Mouse (Mus musculus) spleen, embryonic (tissue): ENCODE data around the gene Xrcc6.
"Not testable (repeated sequence)": the region's sequence is repeated elsewhere in the genome, so short reads cannot be mapped to it uniquely, and the experiment has no call there.

Experiments
- CTCF ChIA-PET: fragments of 350-600 bp; sonication (Branson Sonifier 250); formaldehyde crosslinking; loops from one replicate; lab custom pipeline; 2022; lab: Charles Lee

Gene Xrcc6

DNA sequence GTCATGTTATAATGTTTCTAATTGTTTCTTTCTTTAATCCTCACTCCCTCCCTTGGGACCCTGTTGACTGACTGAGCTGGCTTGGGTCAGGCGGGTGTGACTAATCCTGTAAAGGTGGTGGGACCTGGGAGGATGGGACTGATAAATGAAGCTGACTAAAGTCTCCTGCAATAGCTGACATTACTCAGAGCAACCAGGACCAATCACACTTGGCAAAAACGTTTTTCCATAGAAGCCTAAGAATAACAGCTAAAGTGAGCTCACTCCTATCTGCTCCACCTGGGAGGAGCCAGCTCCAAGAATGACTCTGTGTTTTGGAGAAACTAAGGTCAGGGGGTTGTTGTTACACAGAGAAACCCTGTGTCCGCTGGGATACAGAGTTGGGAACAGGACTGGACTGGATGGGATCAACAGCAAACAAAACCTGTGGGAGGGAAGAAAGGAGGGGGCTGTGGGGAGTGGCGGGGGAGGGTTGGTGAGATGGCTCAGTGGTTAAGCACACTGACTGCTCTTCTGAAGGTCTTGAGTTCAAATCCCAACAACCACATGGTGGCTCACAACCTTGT is 22.6 kb upstream of the Xrcc6 start:
- CTCF ChIA-PET: interaction anchor here (0.7 kb wide), 1 partner anchor 236 kb away, joined by 4 read pairs; no protein-coding TSS in a partner anchor

DNA sequence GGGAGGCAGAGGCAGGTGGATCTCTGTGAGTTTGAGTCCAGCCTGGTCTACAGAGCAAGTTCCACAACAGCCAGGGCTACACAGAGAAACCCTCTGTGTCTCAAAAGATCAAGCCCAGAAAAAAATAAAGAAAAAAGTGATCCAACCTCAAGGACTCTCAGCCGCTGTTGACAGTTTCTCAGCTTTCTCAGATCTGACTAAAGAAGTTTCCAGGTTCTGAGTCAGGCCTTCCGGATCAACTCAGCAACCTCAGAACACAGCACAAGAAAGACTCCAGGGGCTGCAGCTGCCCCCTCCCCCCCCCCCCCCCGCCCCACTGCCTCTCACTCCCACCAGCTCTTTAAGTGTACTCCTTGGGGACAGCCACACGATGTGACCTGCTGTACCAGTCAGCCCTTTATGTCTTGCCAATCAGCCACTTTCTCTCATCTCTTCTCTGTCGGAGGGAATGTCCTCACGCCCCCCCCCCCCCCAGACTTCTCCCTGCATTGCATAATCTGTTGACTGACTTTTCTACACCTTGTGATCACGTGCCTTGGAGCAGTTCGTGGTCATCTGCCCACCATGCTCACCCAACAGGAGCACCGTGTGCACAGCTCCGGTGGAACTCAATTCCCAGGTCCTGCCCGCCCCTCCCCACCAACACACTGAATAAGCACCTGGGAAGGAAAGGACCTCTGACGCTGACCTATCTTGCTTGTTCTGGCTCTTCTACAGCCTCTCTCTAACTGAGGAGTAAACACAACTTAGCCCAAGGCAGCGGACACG is 21.4 kb upstream of the Xrcc6 start:
- CTCF ChIA-PET: interaction anchor here (0.7 kb wide), 2 partner anchors 15 to 32 kb away, joined by 3 to 4 read pairs; no protein-coding TSS in a partner anchor

DNA sequence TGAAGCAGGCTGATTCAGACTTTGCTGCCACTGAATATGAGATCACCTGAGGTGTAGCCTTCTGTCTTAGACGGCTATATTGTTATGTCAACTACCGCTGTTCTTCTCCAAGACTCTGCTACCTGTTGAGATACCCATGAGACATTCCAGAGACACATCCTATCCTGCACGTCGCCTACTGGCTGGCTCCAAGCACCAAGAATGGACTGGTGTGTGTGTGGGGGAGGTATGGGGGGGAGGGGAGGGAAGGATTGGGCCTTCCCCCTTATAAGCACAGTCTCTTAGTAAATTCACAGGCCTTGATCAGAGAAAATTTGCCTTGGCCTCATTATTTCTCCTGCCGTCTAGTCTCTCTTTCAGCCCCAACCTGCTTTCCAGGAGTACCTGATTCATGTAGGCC is 19.8 kb upstream of the Xrcc6 start:
- CTCF ChIA-PET: no interaction called here

DNA sequence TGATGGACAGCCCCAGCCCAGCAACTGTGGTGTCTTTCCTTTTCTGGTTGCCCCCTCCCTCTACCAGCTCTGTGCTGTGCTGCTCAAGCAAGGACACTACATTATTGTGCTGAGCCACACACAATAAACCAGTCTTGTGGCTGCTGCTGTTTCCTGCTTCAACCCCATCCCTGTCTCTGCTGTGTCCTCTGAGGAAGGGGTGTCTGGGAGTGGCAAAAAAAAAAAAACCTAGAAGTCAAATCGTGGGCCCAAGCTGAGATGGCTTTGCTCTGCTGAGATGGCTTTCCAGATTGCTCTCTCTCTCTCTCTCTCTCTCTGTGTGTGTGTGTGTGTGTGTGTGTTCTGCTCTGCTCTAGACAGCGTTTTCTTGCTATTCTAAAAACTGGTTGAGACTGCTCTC is 19.2 kb upstream of the Xrcc6 start:
- CTCF ChIA-PET: interaction anchor here (0.6 kb wide), 1 partner anchor 75 kb away, joined by 3 read pairs; no protein-coding TSS in a partner anchor

DNA sequence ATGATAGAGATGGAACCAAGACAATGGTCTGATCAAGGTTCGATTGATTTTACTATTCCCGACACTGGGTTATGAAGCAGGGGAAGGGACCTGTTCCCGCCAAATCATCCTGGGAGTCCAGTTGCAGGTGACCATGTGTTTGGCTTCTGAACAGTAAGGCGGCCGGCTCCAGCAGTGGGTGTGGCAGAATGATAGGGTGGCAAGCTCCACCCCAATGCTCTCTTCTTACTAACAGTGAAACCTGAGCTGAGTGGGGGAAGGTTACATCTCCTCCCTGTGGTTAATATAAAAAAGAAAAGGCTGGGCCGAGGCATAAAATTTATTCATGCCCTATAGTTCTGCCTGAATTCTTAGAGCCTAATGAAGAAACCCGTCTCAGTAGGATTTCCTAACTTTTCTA is 18.5 kb upstream of the Xrcc6 start:
- CTCF ChIA-PET: interaction anchor here (0.6 kb wide), 1 partner anchor 75 kb away, joined by 3 read pairs; no protein-coding TSS in a partner anchor

DNA sequence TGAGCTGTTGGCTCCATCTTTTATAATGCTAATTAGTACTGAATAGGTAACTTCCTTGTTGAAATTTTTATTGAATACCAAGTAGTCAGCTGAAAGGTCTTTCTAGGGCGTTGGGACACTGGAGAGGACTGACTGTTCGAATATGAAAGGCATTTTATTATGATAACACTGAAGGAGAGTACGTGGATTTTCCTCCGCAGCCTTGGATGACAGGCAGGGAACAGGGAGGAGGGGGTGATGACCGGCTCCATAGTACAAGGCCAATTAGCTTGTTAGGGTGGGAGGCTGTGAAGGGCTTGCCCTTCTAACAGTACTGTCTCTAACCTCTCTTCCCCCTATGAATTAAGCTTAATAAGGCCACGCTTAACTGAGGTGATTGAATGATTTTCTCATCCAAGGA is 18.0 kb upstream of the Xrcc6 start:
- CTCF ChIA-PET: not testable (repeated sequence)

DNA sequence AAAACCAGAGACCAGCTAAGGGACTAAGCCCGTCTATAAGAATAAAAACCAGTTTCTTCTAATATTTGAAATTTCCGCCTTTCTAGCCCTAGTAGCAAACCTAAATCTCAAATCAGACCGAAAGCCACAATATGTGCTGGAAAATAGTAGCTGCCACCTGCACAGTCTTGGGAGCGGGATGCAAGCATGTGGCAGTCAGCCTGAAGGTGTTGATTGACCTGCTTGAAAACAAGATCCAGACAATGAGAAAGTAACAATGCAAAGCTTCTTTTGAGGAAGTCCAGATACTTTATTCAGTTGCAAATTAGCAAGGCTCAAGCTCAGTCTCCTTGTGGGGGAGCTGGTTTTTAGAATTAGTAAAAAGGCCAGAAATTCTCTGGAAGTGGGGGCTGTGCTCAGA is 17.1 kb upstream of the Xrcc6 start:
- CTCF ChIA-PET: interaction anchor here (0.6 to 1.0 kb wide), 2 partner anchors 109 to 463 kb away, joined by 3 to 16 read pairs; no protein-coding TSS in a partner anchor

DNA sequence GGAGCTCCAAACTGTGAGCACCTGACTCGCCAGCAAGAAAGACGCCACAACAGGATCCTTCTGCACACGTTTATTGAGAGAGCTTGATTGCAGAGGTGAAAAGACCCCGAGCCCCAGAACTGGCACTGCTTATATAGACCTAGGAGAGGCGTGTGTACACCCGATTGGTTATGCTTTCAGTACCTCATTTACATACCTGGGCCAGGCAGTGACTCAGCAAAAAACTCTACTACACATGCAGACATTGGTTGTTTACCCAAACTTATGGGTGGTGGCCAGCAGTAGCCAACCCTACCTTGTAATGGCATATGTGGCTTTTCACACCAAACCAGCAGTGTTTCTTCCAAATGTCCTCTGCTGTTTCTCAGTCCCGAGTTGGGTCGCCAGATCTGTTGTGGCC is 12.5 kb upstream of the Xrcc6 start:
- CTCF ChIA-PET: not testable (repeated sequence)

DNA sequence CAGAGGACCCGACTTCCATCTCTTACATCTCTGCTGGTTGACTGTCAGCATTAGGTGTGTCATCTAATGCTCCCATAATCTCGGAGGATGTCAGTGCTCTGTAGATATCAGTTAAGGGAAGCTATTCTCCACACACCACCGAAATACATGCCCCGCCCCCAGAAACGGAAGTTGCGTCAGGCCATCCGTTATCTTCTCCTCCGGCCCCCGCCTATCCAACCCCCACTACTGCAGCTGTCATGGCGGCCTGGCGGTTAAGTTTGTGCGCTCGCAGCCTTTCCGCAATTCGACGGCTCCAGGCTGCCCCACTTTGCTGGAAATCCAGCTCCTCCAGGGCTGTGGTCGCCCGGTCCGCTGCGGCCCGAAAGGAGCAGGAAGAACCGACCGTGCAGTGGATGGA is 7.3 kb upstream of the Xrcc6 start, which contains the start of gene 1700029P11Rik:
TSS of gene 1700029P11Rik (plus strand) at position 220 of the 400 bp plus-strand sequence.
- CTCF ChIA-PET: no interaction called here

DNA sequence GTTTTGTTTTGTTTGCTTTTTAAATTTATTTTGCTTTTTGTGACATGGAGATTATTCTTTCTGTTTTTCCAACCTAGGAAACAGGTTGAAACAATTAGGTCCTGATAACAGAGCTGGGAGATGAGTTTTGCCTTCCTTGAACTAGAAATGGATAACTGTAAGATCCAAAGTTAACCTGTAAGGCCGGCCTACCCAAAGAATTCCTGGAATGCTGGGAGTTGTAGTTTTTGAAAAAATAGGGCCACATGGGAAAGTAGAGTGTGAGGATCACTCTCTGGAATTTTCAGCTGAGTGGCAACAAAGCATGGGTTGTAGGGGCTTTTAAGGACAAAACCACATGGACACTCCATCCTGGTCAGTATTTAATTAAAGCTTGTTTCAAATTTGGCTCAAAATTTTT is 5.5 kb upstream of the Xrcc6 start:
- CTCF ChIA-PET: interaction anchor here (0.6 kb wide), 1 partner anchor 32 kb away, joined by 6 read pairs; no protein-coding TSS in a partner anchor

DNA sequence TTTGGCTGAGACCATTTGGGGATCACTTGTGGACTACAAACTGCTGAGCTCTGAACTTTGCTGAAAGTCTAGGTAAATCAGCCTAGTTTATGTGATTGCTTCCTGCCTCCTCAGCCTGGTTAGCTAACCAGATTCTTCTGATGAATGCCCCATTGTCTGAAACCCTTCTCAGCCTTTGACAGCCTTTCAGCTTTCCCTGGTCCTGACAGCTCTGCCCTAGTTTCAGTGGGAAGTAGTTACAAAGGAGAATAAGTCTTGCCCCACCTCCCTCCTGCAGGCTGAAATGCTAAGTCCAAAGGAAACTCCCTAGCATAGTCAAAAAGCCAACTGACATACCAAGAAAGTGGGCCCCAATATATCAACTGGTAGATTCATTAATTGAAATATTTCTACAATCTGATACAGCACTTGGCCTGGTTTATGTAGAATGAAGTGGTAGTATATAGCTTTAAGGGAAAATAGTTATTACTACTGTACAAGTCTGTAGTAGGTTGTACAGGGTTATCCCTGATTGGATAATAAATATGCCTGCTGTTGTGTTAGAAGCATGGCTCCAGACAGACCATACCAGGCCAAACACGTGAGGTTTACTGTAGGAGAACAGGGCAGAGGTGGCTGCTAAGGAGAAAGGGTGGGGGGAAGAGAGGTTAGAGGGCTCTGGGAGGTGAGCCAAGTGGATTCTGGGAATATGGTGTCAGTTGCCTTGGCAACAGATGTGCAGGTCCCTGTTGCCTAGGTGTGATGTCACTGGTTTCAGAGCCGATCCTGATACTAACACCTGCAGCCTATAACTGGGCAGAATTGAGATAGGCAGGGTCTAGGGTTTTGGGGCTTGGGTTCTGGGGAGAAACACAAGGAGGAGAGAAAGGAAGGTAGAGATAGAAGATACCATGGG is 2.1 kb upstream of the Xrcc6 start:
- CTCF ChIA-PET: no interaction called here

DNA sequence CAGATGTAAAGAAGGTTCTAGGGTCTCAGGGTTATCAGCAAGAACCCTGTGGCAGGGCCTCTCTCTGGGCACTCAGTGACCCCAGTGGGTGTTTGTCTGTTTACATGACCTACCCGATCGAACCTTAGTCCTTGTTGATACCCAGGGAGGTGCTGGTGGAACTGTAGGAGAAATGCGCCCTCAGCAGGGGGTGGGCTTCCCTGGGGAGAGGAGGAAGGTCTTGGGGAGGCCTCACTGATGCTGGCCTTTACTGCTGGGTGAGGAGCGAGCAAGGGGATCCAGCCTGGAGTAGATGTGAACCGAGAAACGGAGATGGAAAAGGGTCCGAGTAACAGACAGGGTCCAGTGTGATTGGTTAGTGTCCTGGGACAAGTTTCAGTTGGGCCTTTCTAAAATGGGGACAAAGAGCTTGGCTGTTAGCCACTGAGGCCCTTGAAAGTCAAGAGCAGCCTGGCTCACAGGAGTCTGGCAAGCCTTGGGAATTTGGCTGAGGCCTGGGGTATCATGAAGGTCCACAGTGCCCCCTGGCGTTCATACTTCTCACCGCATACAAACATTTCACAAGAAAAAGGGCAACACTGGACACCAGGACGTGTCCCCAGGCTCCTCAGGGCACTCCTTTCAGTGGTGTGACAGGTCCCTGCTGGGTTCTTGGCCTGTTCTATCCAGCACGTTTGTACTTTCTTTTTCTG is 1.9 kb downstream of the Xrcc6 start:
- CTCF ChIA-PET: interaction anchor here (0.7 to 0.8 kb wide), 2 partner anchors 45 to 147 kb away, joined by 3 read pairs; no protein-coding TSS in a partner anchor

DNA sequence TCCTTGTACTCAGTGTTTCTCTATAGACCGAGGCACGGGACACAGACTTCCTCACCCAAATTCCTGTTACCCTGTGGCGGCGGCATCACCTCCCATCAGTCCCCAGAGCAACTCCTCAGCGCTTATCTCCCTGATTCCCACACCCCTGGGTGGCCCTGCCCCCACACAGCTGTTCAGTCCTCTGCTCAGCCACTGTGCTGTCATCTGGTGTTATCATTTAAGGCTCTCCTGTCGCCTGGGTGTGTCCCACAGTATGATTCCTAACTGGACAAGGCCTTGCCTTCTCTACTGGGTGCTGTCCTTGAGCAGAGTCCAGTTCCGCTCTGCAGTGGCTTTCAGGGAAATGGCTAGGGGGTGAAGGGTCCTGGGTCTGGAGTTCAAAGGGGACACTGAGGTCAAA is 2.9 kb downstream of the Xrcc6 start:
- CTCF ChIA-PET: interaction anchor here (0.6 to 0.8 kb wide), 2 partner anchors 57 to 148 kb away, joined by 3 read pairs; no protein-coding TSS in a partner anchor

DNA sequence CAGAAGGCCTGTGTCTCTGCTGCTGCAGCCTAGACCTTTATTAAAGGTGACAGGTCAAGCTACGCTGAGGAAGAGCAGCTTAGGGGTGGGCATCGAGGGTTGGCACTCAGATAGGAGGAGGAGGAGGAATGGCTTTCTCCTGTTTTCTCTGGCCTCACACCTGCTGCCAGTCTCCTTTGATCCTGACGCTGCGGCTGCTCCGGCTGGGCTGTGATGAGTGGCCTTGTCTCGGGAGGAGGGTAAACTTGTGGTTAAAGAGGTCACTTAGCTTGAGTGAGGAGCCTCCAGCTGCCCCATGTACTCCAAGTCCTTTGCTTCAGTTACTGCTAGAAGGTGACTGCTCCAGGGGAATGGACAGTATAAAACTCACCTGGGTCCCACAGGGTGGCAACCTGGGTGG is 6.4 kb downstream of the Xrcc6 start:
- CTCF ChIA-PET: no interaction called here

DNA sequence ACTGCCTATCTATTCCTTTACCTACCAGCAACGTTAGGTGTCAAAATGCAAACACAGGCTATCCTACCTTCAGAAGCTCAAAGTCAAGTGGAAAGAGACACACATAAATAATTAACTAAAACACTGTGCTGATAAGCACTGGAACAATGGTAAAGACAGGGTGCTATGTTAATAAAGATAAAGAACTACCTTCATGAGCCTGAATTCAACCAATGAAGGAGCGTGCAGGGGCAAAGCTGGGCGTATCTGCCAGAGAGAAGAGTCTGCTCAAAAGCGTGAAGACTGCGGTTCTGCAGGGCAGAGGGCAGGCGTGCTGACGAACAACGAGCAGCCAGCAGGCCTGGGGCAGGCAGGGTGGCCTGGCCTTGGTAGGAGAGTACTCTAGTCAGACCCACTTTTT is 16.6 kb downstream of the Xrcc6 start:
- CTCF ChIA-PET: no interaction called here

DNA sequence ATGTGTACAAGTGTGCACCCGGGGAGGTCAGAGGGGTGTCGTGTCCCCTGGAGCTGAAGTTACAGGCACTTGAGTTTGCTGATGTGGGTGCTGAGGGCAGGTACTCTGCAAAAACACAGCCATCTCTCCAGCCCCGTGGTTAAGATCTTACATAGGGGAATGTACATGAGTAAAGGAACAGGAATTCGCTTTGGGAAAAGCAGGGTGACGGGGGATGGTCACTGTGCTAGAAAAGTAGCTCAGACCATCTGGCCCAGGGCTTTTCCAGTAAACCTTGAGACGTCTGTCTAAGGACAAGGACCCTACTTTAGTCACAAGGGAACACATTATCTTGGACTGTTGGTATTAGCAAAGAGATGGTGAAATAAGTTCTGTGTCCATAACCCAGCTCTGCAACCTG is 24.3 kb downstream of the Xrcc6 start:
- CTCF ChIA-PET: no interaction called here

DNA sequence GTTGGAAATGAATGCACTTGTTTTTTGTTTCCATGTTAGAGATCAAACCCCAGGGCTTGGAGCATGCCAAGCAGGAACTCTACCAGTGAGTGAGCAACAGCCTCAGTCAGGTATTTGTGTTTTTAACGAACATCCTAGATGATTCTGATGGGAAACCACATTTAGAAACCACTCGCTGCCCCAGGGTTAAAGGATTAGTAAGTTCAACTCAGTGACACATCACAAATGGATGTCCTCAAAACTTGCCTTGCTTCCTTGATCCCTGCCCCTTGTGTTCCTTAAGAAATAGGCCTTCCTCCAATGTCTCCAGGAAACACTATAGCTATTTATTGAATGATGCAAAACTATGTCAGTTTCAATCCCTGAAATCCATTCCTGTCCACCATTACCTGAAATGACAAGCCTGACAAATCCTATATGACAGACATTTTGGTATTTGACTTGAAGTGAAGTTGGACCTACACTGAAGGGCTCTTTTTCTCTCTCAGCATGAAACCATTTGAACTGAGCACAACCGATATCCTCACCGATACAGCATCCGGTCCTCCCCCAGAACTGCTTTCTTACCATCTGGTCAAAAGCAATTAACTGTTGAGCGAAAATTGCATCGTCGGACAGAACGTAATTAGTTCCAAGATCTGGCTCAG is 27.2 kb downstream of the Xrcc6 start:
- CTCF ChIA-PET: interaction anchor here (0.6 kb wide), 1 partner anchor 33 kb away, joined by 6 read pairs; no protein-coding TSS in a partner anchor

DNA sequence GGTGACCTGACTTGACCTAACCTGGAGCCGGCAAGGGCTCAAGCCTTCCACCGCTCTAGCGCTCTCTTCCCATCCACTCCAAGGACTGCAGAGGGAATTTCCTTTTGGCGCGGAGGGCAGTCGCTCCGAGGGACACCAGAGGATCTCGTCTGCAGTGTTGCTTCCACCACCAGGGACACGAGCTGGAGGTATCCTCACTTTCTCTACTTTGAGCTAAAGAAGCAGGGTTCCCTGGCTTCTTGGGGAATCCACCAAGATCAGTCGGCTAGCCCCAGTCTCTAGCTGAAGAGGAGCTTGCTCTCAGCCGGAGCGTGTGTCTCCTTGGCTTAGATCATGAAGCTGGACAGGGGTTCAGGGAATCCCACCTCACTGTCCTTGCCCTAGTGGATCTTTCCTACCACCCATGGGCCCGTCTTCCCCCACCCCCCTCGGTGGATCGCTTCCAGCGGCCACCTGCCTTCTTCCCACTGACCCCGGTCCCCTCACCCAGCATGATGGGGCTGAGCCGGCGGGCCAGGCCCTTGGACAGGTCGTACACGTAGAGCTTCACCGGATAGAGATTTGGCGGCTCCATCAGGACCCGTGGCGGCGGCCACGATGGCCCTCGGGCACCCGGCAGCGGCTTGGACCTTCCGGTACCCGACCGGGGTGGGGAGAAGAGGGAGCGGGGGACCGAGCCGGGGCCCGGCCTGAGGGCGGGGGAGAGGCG is 27.9 kb downstream of the Xrcc6 start:
- CTCF ChIA-PET: no interaction called here

DNA sequence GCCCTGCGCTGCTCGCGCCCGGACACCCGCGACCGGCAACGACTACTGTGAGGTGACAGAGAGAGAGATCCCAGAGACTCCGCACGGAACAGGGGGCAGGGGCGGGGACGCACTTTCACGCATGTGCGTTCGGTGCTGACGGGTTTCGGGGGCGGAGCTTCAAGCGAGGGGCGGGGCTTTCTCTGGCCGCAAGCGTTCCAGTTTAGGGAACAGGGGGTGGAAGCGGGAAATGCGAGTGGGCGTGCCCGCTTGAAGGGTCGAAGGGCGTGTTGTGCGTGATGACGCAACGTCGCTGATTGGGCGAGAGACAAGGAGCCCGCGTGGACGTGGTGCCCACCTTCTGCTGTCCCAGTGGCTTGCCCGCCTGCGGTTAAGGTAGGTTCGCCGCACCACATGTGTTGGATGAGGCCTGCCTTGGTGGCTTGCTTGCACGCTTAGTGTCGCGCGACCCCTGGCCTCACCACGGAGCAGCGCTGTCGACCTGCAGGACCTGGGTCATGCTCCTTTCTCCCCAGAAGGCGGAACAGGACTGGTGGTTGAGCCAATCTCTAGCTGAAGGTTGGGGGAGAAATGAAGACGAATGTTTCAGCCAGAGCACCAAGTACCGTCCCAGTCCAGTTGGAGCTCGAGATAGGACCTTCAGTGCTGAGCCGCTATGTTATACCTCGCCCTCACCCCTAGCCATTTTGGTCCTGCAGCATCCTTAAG is 28.6 kb downstream of the Xrcc6 start:
- CTCF ChIA-PET: interaction anchor here (0.6 kb wide), 1 partner anchor 24 kb away, joined by 5 read pairs; no protein-coding TSS in a partner anchor
